Mouse (Mus musculus): ENCODE data around the gene Plcg2. TPM values are rescaled to one million over a fixed set of nuclear protein-coding genes. Genes with fewer than 3 reads are reported as not detected.
A peak's percentile ranks its signal among the peaks of the same experiment; 100 is the strongest.

Plcg2 gene
- polyA plus RNA-seq, 1 experiment from 2014 or later, result 3.8 TPM

DNA sequence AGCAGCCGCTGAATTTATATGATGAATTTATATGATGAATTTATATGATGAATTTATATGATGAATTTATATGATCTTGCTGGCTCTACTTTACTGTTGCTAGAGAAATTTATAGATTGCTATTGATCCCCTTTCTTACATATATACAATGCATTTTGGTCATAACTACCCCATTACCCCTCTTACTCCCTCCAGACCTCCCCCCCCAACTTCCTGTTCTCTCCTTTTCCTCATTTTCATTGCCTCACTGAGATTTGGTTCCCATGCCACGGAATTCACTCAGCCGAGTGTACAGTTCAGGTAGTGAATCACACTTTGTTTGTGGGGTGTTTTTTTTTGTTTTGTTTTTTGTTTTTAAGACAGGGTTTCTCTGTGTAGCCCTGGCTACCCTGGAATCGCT, 20.8 kb downstream of the Plcg2 start:
- Histone ChIP-seq H3K4me3 (ENCODE audit: low read depth, low read length) (no peak overlapping the region), H3K9me3 (ENCODE audit: control insufficient read depth, low read length) (no peaks in the 10 kb centered on the region), H3K4me1 (ENCODE audit: control insufficient read depth, insufficient read depth, low read length) (0 out of 2 replicates have a peak, but pooled peaks cover 2% of the 10 kb centered on the region), H3K9ac (ENCODE audit: low read depth, low read length) (no peak overlapping the region), H3K4me2 (ENCODE audit: low read depth, low read length) (no peak overlapping the region), H3K27me3 (replicated peaks; ENCODE audit: control insufficient read depth, insufficient read depth, low read length) (no peaks in the 10 kb centered on the region), H3K36me3 (ENCODE audit: control insufficient read depth, insufficient read depth, low read length) (no peaks in the 10 kb centered on the region), H3K27ac (replicated peaks; ENCODE audit: low read depth, low read length) (no peak overlapping the region)
- ATAC-seq (ENCODE audit: low read depth) (no peak), DNase-seq (ENCODE audit: low spot score) (no peak)
- 65% methylated on average over 4 of the region's 4 CpGs for WGBS

DNA sequence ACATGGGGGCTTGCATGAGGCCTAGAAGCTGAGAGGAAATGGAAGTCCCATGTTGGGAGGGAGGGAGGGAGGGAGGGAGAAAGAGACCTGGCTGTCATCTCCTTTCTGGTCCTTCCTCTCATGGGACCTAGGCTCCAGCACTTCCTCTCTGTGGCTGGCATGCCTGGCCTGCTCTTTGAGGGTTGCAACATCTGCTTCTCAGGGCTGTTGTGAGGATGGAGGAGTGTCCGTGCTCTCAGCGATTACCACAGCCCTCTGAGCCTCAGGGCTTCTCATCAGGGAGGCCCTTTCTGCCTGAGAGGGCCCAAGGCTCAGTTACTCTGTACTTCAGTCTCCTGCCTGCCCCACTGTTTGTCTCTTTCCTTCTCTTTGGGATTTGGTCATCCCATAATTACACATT, 28.1 kb downstream of the Plcg2 start:
- DNase-seq (ENCODE audit: low spot score), result peak; percentile 23
- H3K4me1 ChIP-seq (ENCODE audit: control insufficient read depth, insufficient read depth, low read length), result no peaks in the 10 kb centered on the region
- no peaks in the 10 kb centered on the region for H3K36me3 ChIP-seq (ENCODE audit: control insufficient read depth, insufficient read depth, low read length)
- H3K27me3 ChIP-seq (replicated peaks; ENCODE audit: control insufficient read depth, insufficient read depth, low read length), result no peaks in the 10 kb centered on the region
- H3K9me3 ChIP-seq (ENCODE audit: control insufficient read depth, low read length), result no peaks in the 10 kb centered on the region
- no peak overlapping the region for H3K4me2 ChIP-seq (ENCODE audit: low read depth, low read length)
- 0 out of 2 replicates have a peak overlapping the region, but pooled peaks have one; percentile 34 for H3K27ac ChIP-seq (replicated peaks; ENCODE audit: low read depth, low read length)
- ATAC-seq (ENCODE audit: low read depth), result peak; percentile 47; the same call in 1 of the 2 replicates
- 19% methylated on average over 2 of the region's 2 CpGs for WGBS
- H3K9ac ChIP-seq (ENCODE audit: low read depth, low read length), result no peak overlapping the region
- H3K4me3 ChIP-seq (ENCODE audit: low read depth, low read length), result no peak overlapping the region

DNA sequence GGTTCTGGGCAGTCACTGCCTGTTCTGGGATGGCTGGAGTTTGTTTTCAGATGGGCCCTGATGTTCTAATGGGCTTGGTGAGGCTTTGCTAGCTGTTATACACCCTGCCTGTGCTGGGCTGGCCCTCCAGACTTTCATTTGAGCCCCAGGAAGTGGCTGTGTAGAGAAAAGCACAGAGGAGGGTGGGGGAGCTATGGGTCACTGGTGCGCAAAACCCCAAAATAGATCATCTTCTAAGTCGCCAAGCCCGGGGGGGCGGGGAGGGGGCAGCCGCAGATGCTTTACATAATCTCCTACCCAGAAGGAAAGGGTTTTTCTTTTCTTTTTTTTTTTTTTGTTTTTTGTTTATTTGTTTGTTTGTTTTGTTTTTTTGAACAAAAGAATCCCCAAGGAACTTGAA, 29.9 kb downstream of the Plcg2 start:
- no peak for DNase-seq (ENCODE audit: low spot score)
- Histone ChIP-seq H3K4me3 (ENCODE audit: low read depth, low read length) (no peak overlapping the region), H3K27ac (replicated peaks; ENCODE audit: low read depth, low read length) (no peak overlapping the region), H3K4me2 (ENCODE audit: low read depth, low read length) (no peak overlapping the region), H3K36me3 (ENCODE audit: control insufficient read depth, insufficient read depth, low read length) (no peaks in the 10 kb centered on the region), H3K4me1 (ENCODE audit: control insufficient read depth, insufficient read depth, low read length) (no peaks in the 10 kb centered on the region), H3K9ac (ENCODE audit: low read depth, low read length) (no peak overlapping the region), H3K27me3 (replicated peaks; ENCODE audit: control insufficient read depth, insufficient read depth, low read length) (no peaks in the 10 kb centered on the region), H3K9me3 (ENCODE audit: control insufficient read depth, low read length) (no peaks in the 10 kb centered on the region)
- whole genome bisulfite sequencing, result 79% methylated on average over 5 of the region's 5 CpGs
- no peak for ATAC-seq (ENCODE audit: low read depth)

DNA sequence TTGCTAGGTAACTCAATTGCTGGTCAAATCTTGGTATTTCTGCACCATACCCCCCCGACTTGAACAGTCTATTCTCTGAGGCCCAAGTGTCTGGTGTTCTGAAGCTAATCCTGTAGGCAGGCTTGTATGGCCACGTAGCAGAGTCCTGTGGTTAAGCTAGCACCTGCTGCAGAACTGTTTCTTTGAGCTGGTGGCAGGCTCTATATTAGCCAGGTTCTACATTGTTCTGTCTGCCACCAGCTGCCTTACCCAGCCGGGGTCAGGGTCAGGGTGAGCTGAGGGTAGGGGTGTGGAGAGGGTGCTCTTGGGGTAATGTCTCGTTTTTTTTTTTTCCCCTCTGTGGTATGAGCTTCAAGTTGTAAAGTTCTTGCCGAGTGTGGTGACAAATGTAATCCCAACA, 31.1 kb downstream of the Plcg2 start:
- H3K36me3 ChIP-seq (ENCODE audit: control insufficient read depth, insufficient read depth, low read length), result no peaks in the 10 kb centered on the region
- WGBS, result 70% methylated on average over 5 of the region's 5 CpGs
- ATAC-seq (ENCODE audit: low read depth) (no peak; the same call in 1 of the 2 replicates), DNase-seq (ENCODE audit: low spot score) (no peak)
- no peak overlapping the region for H3K27ac ChIP-seq (replicated peaks; ENCODE audit: low read depth, low read length)
- no peak overlapping the region for H3K4me2 ChIP-seq (ENCODE audit: low read depth, low read length)
- H3K9ac ChIP-seq (ENCODE audit: low read depth, low read length), result no peak overlapping the region
- no peak overlapping the region for H3K4me3 ChIP-seq (ENCODE audit: low read depth, low read length)
- H3K27me3 ChIP-seq (replicated peaks; ENCODE audit: control insufficient read depth, insufficient read depth, low read length), result no peaks in the 10 kb centered on the region
- no peaks in the 10 kb centered on the region for H3K4me1 ChIP-seq (ENCODE audit: control insufficient read depth, insufficient read depth, low read length)
- no peaks in the 10 kb centered on the region for H3K9me3 ChIP-seq (ENCODE audit: control insufficient read depth, low read length)

DNA sequence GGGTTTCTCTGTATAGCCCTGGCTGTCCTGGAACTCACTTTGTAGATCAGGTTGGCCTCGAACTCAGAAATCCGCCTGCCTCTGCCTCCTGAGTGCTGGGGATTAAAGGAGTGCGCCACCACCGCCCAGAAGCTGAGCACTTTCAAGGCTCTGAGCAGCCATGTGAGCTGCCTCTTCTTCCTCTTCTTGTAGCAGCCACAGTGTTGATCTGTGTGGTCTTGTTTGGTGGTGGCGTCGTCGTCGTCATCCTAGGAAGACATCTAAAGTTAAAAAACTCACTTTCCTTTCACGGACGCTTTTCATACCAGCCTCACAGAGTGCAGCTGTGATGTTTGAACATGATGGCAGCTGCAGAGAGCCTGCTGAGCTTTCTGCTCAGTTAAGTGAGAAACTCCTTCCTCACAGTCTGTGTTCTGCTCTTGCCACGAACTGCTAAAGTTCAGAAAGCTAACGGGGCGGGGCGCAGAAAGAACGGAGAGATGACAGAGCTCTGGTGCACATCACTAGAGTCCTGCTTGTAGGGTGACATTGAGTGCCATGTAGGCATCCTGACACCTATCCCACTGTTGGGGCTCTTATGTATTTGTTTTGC, 34.4 kb downstream of the Plcg2 start:
- DNase-seq (ENCODE audit: low spot score) (no peak), ATAC-seq (ENCODE audit: low read depth) (no peak)
- no peaks in the 10 kb centered on the region for H3K36me3 ChIP-seq (ENCODE audit: control insufficient read depth, insufficient read depth, low read length)
- peaks cover 5% of the 10 kb centered on the region; the same call in 1 of the 2 replicates for H3K9me3 ChIP-seq (ENCODE audit: control insufficient read depth, low read length)
- no peaks in the 10 kb centered on the region for H3K27me3 ChIP-seq (replicated peaks; ENCODE audit: control insufficient read depth, insufficient read depth, low read length)
- H3K4me2 ChIP-seq (ENCODE audit: low read depth, low read length), result no peak overlapping the region
- H3K4me3 ChIP-seq (ENCODE audit: low read depth, low read length), result no peak overlapping the region
- H3K27ac ChIP-seq (replicated peaks; ENCODE audit: low read depth, low read length), result no peak overlapping the region
- H3K4me1 ChIP-seq (ENCODE audit: control insufficient read depth, insufficient read depth, low read length), result no peaks in the 10 kb centered on the region
- H3K9ac ChIP-seq (ENCODE audit: low read depth, low read length), result no peak overlapping the region
- 85% methylated on average over 15 of the region's 15 CpGs for WGBS

DNA sequence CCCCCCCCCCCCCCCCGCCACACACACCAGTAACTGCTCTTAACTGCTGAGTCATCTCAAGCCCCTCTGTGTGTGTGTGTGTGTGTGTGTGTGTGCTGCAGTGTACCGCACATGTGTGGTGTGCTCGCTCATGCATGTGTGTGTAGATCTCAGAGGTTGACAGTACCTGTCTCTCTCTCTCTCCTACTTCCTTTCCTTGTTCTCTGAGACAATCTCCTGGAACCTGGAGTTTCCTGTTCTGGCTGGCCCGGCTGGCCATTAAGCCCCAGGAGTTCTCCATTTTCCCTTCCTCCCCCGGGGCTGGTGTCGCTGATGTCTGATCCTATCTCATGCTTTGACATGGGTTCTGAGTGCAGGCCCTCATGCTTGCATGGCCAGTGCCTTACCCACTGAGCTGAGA, 38.8 kb downstream of the Plcg2 start:
- H3K4me1 ChIP-seq (ENCODE audit: control insufficient read depth, insufficient read depth, low read length), result no peaks in the 10 kb centered on the region
- H3K27ac ChIP-seq (replicated peaks; ENCODE audit: low read depth, low read length), result no peak overlapping the region
- no peak for DNase-seq (ENCODE audit: low spot score)
- no peak overlapping the region for H3K9ac ChIP-seq (ENCODE audit: low read depth, low read length)
- H3K4me2 ChIP-seq (ENCODE audit: low read depth, low read length), result no peak overlapping the region
- ATAC-seq (ENCODE audit: low read depth), result no peak
- H3K36me3 ChIP-seq (ENCODE audit: control insufficient read depth, insufficient read depth, low read length), result no peaks in the 10 kb centered on the region
- H3K27me3 ChIP-seq (replicated peaks; ENCODE audit: control insufficient read depth, insufficient read depth, low read length), result no peaks in the 10 kb centered on the region
- no peak overlapping the region for H3K4me3 ChIP-seq (ENCODE audit: low read depth, low read length)
- H3K9me3 ChIP-seq (ENCODE audit: control insufficient read depth, low read length), result peaks cover 5% of the 10 kb centered on the region; the same call in 1 of the 2 replicates
- 49% methylated on average over 5 of the region's 6 CpGs for WGBS

DNA sequence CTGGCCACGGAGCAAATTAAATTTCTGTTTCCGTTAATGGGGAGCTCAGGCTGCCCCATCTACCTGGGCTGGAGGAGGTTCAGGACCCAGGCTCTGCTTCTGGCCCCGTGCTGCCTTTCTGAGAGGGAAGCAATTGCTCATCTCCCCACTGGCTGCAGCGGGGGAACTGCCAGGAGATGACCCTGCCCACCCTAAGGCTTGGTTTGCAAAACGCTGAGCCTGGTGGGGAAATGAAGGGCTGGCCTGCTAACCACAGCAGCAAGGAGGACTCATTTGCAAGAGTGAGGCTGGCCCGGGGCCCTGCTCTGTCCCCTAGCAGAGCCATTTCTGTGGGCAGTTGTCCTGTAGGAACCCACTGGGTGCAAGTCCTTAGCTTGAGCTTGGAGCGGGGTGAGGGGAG, 39.7 kb downstream of the Plcg2 start:
- Histone ChIP-seq H3K9ac (ENCODE audit: low read depth, low read length) (no peak overlapping the region), H3K4me3 (ENCODE audit: low read depth, low read length) (no peak overlapping the region), H3K36me3 (ENCODE audit: control insufficient read depth, insufficient read depth, low read length) (no peaks in the 10 kb centered on the region), H3K27ac (replicated peaks; ENCODE audit: low read depth, low read length) (no peak overlapping the region), H3K4me1 (ENCODE audit: control insufficient read depth, insufficient read depth, low read length) (no peaks in the 10 kb centered on the region), H3K4me2 (ENCODE audit: low read depth, low read length) (no peak overlapping the region), H3K27me3 (replicated peaks; ENCODE audit: control insufficient read depth, insufficient read depth, low read length) (no peaks in the 10 kb centered on the region), H3K9me3 (ENCODE audit: control insufficient read depth, low read length) (peaks cover 5% of the 10 kb centered on the region; the same call in 1 of the 2 replicates)
- ATAC-seq (ENCODE audit: low read depth) (no peak), DNase-seq (ENCODE audit: low spot score) (no peak)
- WGBS, result 67% methylated on average over 7 of the region's 7 CpGs

DNA sequence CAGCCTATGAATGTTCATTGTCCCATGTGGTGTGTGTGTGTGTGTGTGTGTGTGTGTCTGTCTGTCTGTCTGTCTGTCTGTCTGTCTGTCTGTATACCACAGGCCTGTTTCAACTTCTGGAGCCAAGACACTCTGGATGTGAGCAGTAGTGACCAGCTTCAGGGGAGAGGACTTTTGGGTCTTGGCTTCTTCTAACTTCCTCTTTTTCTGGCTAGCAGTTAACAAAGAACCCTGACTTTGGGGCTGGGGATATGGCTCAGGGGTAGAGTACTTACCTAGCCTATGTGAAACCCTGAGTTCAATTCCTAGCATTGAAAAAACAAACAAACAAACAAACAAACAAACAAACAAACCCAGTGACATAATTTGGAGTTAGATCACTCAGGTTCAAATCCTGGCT, 44.9 kb downstream of the Plcg2 start:
- Histone ChIP-seq H3K4me3 (ENCODE audit: low read depth, low read length) (no peak overlapping the region), H3K9ac (ENCODE audit: low read depth, low read length) (no peak overlapping the region), H3K9me3 (ENCODE audit: control insufficient read depth, low read length) (no peaks in the 10 kb centered on the region), H3K4me2 (ENCODE audit: low read depth, low read length) (no peak overlapping the region), H3K36me3 (ENCODE audit: control insufficient read depth, insufficient read depth, low read length) (no peaks in the 10 kb centered on the region), H3K4me1 (ENCODE audit: control insufficient read depth, insufficient read depth, low read length) (no peaks in the 10 kb centered on the region), H3K27ac (replicated peaks; ENCODE audit: low read depth, low read length) (no peak overlapping the region), H3K27me3 (replicated peaks; ENCODE audit: control insufficient read depth, insufficient read depth, low read length) (no peaks in the 10 kb centered on the region)
- DNase-seq (ENCODE audit: low spot score), result no peak
- ATAC-seq (ENCODE audit: low read depth), result no peak

DNA sequence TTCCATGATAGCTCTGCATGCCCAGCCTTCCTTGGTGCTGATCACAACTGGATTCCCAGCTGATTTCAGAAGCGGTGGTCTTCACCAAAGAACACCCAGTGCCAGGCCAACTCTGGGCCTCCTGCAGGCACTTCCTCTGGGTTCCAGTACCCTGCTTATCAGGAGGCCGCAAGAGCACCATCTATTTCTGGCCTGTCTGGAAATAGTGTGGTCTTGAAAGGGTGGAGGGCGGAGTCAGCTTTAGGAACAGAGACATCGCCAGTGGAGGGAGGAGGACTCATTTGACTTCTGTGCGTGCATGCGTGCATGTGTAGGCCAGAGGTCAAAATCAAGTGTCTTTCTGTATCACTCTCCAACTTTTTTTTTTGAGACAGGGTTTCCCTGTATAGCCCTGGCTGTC, 45.7 kb downstream of the Plcg2 start:
- Histone ChIP-seq H3K27me3 (replicated peaks; ENCODE audit: control insufficient read depth, insufficient read depth, low read length) (no peaks in the 10 kb centered on the region), H3K4me1 (ENCODE audit: control insufficient read depth, insufficient read depth, low read length) (no peaks in the 10 kb centered on the region), H3K4me3 (ENCODE audit: low read depth, low read length) (no peak overlapping the region), H3K9me3 (ENCODE audit: control insufficient read depth, low read length) (no peaks in the 10 kb centered on the region), H3K9ac (ENCODE audit: low read depth, low read length) (no peak overlapping the region), H3K36me3 (ENCODE audit: control insufficient read depth, insufficient read depth, low read length) (no peaks in the 10 kb centered on the region), H3K4me2 (ENCODE audit: low read depth, low read length) (no peak overlapping the region), H3K27ac (replicated peaks; ENCODE audit: low read depth, low read length) (no peak overlapping the region)
- no peak for DNase-seq (ENCODE audit: low spot score)
- 78% methylated on average over 6 of the region's 6 CpGs for WGBS
- ATAC-seq (ENCODE audit: low read depth), result no peak

Data from embryonic facial prominence, embryonic 14.5 days (tissue).